Mouse (Mus musculus) small intestine, adult 2 months (tissue): ENCODE data around the gene Tstd3.

Experiments used
- CTCF ChIP-seq: fragments of 200-500 bp; IDR thresholded peaks from 2 replicates; pipeline ENCODE4 v1.5.1; 2012; ENCODE audit warnings: low read depth, mild to moderate bottlenecking, control low read depth, inconsistent platforms, low read length, moderate library complexity, mixed read lengths; ENCODE audit not compliant: insufficient replicate concordance, insufficient read length; ENCODE audit errors: extremely low read depth
- POLR2A ChIP-seq: fragments of 200-500 bp; IDR thresholded peaks from 2 replicates; pipeline ENCODE4 v1.6.1; 2012; ENCODE audit warnings: low read depth, mild to moderate bottlenecking, control low read depth, inconsistent platforms, low read length, moderate library complexity

- no peak for TF ChIP-seq POLR2A
- TF ChIP-seq CTCF = no peak
Observed at GRCm38 (mm10) chr4:21776946-21777265, 9.9 kb upstream of the Tstd3 start.
